Mouse (Mus musculus) intestine, embryonic 14.5 days (tissue): Measurements from ENCODE around the gene Esrrb. TPM values are rescaled to one million over a fixed set of nuclear protein-coding genes. Genes with fewer than 3 reads are reported as not detected.

ENCODE experiments used
- polyA plus RNA-seq: library from polyadenylated mRNA; unstranded; fragments of >200 nt; fragmentation: Nextera tagmentation; extraction: Ambion mirVana; gene quantifications from 2 replicates; pipeline ENCODE4 v1.2.1, GENCODE M21; 2014

The Esrrb gene
- polyA plus RNA-seq, 1 experiment from 2014 or later: 0.46 TPM

Other genes starting within 250 kb of the Esrrb start
- 14.3 and 16.7 TPM in 2 replicates for gene Gpatch2l, start 119.3 kb upstream of the Esrrb start, polyA plus RNA-seq